Mouse (Mus musculus): ENCODE measurements around the gene St6galnac6. TPM values are rescaled to one million over a fixed set of nuclear protein-coding genes. Genes with fewer than 3 reads are reported as not detected.

St6galnac6 gene
- polyA plus RNA-seq, 1 experiment from 2014 or later, result 13.4 TPM

DNA sequence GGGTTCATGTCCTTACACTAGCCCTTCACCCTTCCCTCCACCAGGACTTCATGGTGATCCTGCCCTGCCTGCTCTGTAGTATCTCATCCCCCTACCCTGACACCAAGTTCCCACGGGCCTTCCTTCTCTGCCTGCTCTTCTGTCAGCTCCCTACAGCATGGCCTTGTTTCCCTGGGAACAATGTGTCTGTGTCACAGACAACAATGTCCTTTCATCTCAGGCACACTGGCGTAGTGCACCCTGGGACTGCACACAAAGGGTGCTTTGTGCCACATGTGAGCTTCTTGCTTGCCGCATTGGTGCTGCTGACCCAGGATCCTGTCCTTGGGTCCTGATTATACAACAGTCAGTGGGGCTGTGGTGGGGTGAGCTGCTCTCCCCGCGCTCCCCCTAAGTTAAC lies 39.9 kb upstream of the St6galnac6 start:
- Histone ChIP-seq H3K27ac (ENCODE audit: low read length) (no peak overlapping the region), H3K4me3 (ENCODE audit: low read depth, low read length) (no peak overlapping the region), H3K9me3 (ENCODE audit: low read length) (no peaks in the 10 kb centered on the region), H3K4me1 (ENCODE audit: insufficient read depth, low read depth, low read length) (peaks cover 5% of the 10 kb centered on the region; the same call in 1 of the 2 replicates), H3K4me2 (replicated peaks; ENCODE audit: low read depth, low read length) (no peak overlapping the region), H3K9ac (replicated peaks; ENCODE audit: low read depth) (no peak overlapping the region), H3K27me3 (replicated peaks; ENCODE audit: insufficient read depth, low read length) (no peaks in the 10 kb centered on the region), H3K36me3 (ENCODE audit: insufficient read depth, low read length) (peaks cover 13% of the 10 kb centered on the region)
- TF ChIP-seq EP300 (IDR thresholded peaks at IDR 0.05), result no peak
- no peak for TF ChIP-seq CTCF (IDR thresholded peaks at IDR 0.05)
- ATAC-seq, result no peak
- DNase-seq (ENCODE audit: low spot score), result no peak
- 54% methylated on average over 5 of the region's 5 CpGs for WGBS

DNA sequence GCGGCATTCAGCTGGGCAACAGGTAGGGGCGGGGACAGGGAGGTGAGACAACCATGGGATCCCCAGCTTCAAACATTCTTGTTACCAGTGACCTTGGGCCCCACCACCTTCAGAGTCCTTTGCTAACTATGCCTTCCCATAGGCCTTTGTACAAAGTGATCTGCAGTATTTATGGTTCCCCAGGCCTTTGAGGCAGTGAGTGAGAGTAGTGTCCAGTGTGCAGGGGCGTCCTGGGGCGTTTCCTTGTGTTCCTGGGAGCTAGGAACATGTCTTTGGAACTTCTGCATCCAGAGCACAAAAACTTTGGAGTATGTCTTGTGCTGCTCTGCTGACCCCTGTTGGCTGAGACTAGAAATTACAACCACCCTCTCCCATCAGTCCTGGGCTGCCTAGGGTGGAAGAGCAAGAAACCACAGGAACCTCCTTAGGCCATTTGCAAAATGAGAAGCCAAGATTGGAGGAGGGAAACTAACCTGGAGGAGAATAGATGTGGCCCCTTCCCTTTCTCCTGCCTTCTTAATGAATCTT lies 32.9 kb upstream of the St6galnac6 start:
- no peak overlapping the region for H3K4me3 ChIP-seq (ENCODE audit: low read depth, low read length)
- no peak overlapping the region for H3K9ac ChIP-seq (replicated peaks; ENCODE audit: low read depth)
- no peaks in the 10 kb centered on the region for H3K9me3 ChIP-seq (ENCODE audit: low read length)
- H3K4me2 ChIP-seq (replicated peaks; ENCODE audit: low read depth, low read length), result no peak overlapping the region
- peaks cover 17% of the 10 kb centered on the region for H3K36me3 ChIP-seq (ENCODE audit: insufficient read depth, low read length)
- H3K27me3 ChIP-seq (replicated peaks; ENCODE audit: insufficient read depth, low read length), result no peaks in the 10 kb centered on the region
- WGBS, result 42% methylated on average over 4 of the region's 4 CpGs
- H3K4me1 ChIP-seq (ENCODE audit: insufficient read depth, low read depth, low read length), result peaks cover 3% of the 10 kb centered on the region; the same call in 1 of the 2 replicates
- H3K27ac ChIP-seq (ENCODE audit: low read length), result no peak overlapping the region
- ATAC-seq, result peak; percentile 24; the same call in 1 of the 2 replicates
- TF ChIP-seq EP300 (IDR thresholded peaks at IDR 0.05) (no peak), CTCF (IDR thresholded peaks at IDR 0.05) (peak; percentile 96)
- DNase-seq (ENCODE audit: low spot score), result peak; percentile 89

GRCm38 (mm10) chr2:32568149-32568548 lies 31.4 kb upstream of the St6galnac6 start:
- H3K4me3 ChIP-seq (ENCODE audit: low read depth, low read length), result no peak overlapping the region
- 47% methylated on average over 5 of the region's 5 CpGs for WGBS
- no peaks in the 10 kb centered on the region for H3K9me3 ChIP-seq (ENCODE audit: low read length)
- peaks cover 17% of the 10 kb centered on the region for H3K36me3 ChIP-seq (ENCODE audit: insufficient read depth, low read length)
- no peak overlapping the region for H3K9ac ChIP-seq (replicated peaks; ENCODE audit: low read depth)
- DNase-seq (ENCODE audit: low spot score) (no peak), ATAC-seq (no peak)
- TF ChIP-seq CTCF (IDR thresholded peaks at IDR 0.05) (no peak), EP300 (IDR thresholded peaks at IDR 0.05) (no peak)
- H3K27me3 ChIP-seq (replicated peaks; ENCODE audit: insufficient read depth, low read length), result no peaks in the 10 kb centered on the region
- no peak overlapping the region for H3K4me2 ChIP-seq (replicated peaks; ENCODE audit: low read depth, low read length)
- peaks cover 3% of the 10 kb centered on the region; the same call in 1 of the 2 replicates for H3K4me1 ChIP-seq (ENCODE audit: insufficient read depth, low read depth, low read length)
- H3K27ac ChIP-seq (ENCODE audit: low read length), result no peak overlapping the region

DNA sequence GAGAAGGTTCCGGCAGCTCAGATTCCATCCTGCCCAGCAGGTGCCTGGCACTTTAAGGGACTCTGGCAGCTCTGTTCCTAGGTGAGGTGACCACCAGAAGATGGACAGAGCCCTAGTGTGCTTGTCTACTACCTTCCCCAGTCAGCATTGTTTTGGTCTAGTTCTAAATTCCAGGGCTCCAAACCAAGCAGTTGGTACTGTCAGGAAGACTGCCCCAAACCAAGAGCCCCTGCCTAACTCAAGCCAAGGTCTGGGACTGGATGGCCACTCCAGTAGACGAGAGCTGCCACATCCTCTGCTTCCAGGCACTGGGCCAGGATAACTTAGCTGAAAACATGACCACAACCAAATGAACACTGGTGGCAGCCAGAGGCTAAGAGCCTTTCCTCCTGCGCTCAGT lies 30.6 kb upstream of the St6galnac6 start:
- WGBS, result 75% methylated on average over 3 of the region's 3 CpGs
- Histone ChIP-seq H3K4me1 (ENCODE audit: insufficient read depth, low read depth, low read length) (peaks cover 3% of the 10 kb centered on the region; the same call in 1 of the 2 replicates), H3K9me3 (ENCODE audit: low read length) (no peaks in the 10 kb centered on the region), H3K4me2 (replicated peaks; ENCODE audit: low read depth, low read length) (no peak overlapping the region), H3K36me3 (ENCODE audit: insufficient read depth, low read length) (peaks cover 10% of the 10 kb centered on the region; the same call in 1 of the 2 replicates), H3K27ac (ENCODE audit: low read length) (no peak overlapping the region), H3K27me3 (replicated peaks; ENCODE audit: insufficient read depth, low read length) (no peaks in the 10 kb centered on the region), H3K4me3 (ENCODE audit: low read depth, low read length) (no peak overlapping the region), H3K9ac (replicated peaks; ENCODE audit: low read depth) (no peak overlapping the region)
- DNase-seq (ENCODE audit: low spot score) (no peak), ATAC-seq (no peak)
- TF ChIP-seq CTCF (IDR thresholded peaks at IDR 0.05) (no peak), EP300 (IDR thresholded peaks at IDR 0.05) (no peak)

- WGBS, result under 1% methylated on average over 36 of the region's 36 CpGs
- H3K27ac ChIP-seq (ENCODE audit: low read length), result peak within 1 kb of the TSS; percentile 73
- no peaks in the 10 kb centered on the region for H3K36me3 ChIP-seq (ENCODE audit: insufficient read depth, low read length)
- H3K4me2 ChIP-seq (replicated peaks; ENCODE audit: low read depth, low read length), result peak within 1 kb of the TSS; percentile 93
- H3K4me1 ChIP-seq (ENCODE audit: insufficient read depth, low read depth, low read length), result peaks cover 3% of the 10 kb centered on the region; the same call in 1 of the 2 replicates
- H3K9me3 ChIP-seq (ENCODE audit: low read length), result no peaks in the 10 kb centered on the region
- DNase-seq (ENCODE audit: low spot score) (peak; percentile 98), ATAC-seq (peak; percentile 86)
- 0 out of 2 replicates have a peak, but pooled peaks cover 5% of the 10 kb centered on the region for H3K27me3 ChIP-seq (replicated peaks; ENCODE audit: insufficient read depth, low read length)
- H3K9ac ChIP-seq (replicated peaks; ENCODE audit: low read depth), result peak within 1 kb of the TSS; percentile 73
- no peak for TF ChIP-seq CTCF (IDR thresholded peaks at IDR 0.05)
- peak; percentile 43; the same call in 1 of the 2 replicates for TF ChIP-seq EP300 (IDR thresholded peaks at IDR 0.05)
- H3K4me3 ChIP-seq (ENCODE audit: low read depth, low read length), result peak within 1 kb of the TSS; percentile 68
Measured at GRCm38 (mm10) chr2:32570698-32571494, 28.6 kb upstream of the St6galnac6 start, which contains the start of gene Dpm2. Dpm2 (plus strand) TSS chr2:32570858.

- DNase-seq (ENCODE audit: low spot score) (no peak), ATAC-seq (no peak)
- TF ChIP-seq EP300 (IDR thresholded peaks at IDR 0.05), result no peak
- no peak for TF ChIP-seq CTCF (IDR thresholded peaks at IDR 0.05)
- H3K36me3 ChIP-seq (ENCODE audit: insufficient read depth, low read length), result no peaks in the 10 kb centered on the region
- H3K9me3 ChIP-seq (ENCODE audit: low read length), result no peaks in the 10 kb centered on the region
- no peak overlapping the region for H3K4me2 ChIP-seq (replicated peaks; ENCODE audit: low read depth, low read length)
- H3K9ac ChIP-seq (replicated peaks; ENCODE audit: low read depth), result no peak overlapping the region
- peaks cover 3% of the 10 kb centered on the region; the same call in 1 of the 2 replicates for H3K4me1 ChIP-seq (ENCODE audit: insufficient read depth, low read depth, low read length)
- WGBS, result 91% methylated on average over 11 of the region's 11 CpGs
- H3K4me3 ChIP-seq (ENCODE audit: low read depth, low read length), result no peak overlapping the region
- H3K27ac ChIP-seq (ENCODE audit: low read length), result no peak overlapping the region
- 0 out of 2 replicates have a peak, but pooled peaks cover 5% of the 10 kb centered on the region for H3K27me3 ChIP-seq (replicated peaks; ENCODE audit: insufficient read depth, low read length)
Measured at GRCm38 (mm10) chr2:32572196-32572595, 27.3 kb upstream of the St6galnac6 start.

Measured in lung, postnatal 0 days (tissue).